Mouse (Mus musculus) neural tube, embryonic 12.5 days (tissue): ENCODE results near the gene Nrcam. TPM values are rescaled to one million over a fixed set of nuclear protein-coding genes. Genes with fewer than 3 reads are reported as not detected.
"Not testable (repeated sequence)": the region's sequence is repeated elsewhere in the genome, so short reads cannot be mapped to it uniquely, and the experiment has no call there.

Source experiments
- ATAC-seq: fragments of 200-750 bp; cut with Nextera tagmentation; 2 replicates; pipeline ENCODE4 v1.8.0; 2017; ENCODE audit warnings: low read depth, mild to moderate bottlenecking, moderate TSS enrichment, moderate library complexity; ENCODE audit not compliant: low FRiP score
- H3K27ac ChIP-seq: fragments of 300-500 bp; sonication (generic); 2 replicates; pipeline ENCODE4 v1.5.1; 2016
- H3K27me3 ChIP-seq: fragments of 300-500 bp; sonication (generic); replicated peaks from 2 replicates; pipeline ENCODE4 v1.6.1; 2016; ENCODE audit warnings: mild to moderate bottlenecking
- H3K36me3 ChIP-seq: fragments of 300-500 bp; sonication (generic); 2 replicates; pipeline ENCODE4 v1.6.1; 2016; ENCODE audit warnings: mild to moderate bottlenecking
- H3K4me1 ChIP-seq: fragments of 300-500 bp; sonication (generic); 2 replicates; pipeline ENCODE4 v1.6.1; 2016
- H3K4me2 ChIP-seq: fragments of 300-500 bp; sonication (generic); replicated peaks from 2 replicates; pipeline ENCODE4 v1.6.1; 2016; ENCODE audit warnings: mild to moderate bottlenecking
- H3K4me3 ChIP-seq: fragments of 300-500 bp; sonication (generic); 2 replicates; pipeline ENCODE4 v1.5.1; 2016
- H3K9ac ChIP-seq: fragments of 300-500 bp; sonication (generic); 2 replicates; pipeline ENCODE4 v1.6.1; 2016; ENCODE audit warnings: mild to moderate bottlenecking
- H3K9me3 ChIP-seq: fragments of 300-500 bp; sonication (generic); 2 replicates; pipeline ENCODE4 v1.6.1; 2016; ENCODE audit warnings: mild to moderate bottlenecking
- WGBS: fragments of 180-500 bp; shearing (Covaris S2); methylation state at CpG from one replicate; pipeline ENCODE4 v1.1.7; 2016; 5-methylcytosine and 5-hydroxymethylcytosine counted together
- polyA plus RNA-seq: library from polyadenylated mRNA; unstranded; fragments of >200 nt; fragmentation: Nextera tagmentation; extraction: Ambion mirVana; gene quantifications from 2 replicates; pipeline ENCODE4 v1.2.1, GENCODE M21; 2016

Nrcam gene
- 110 and 117 TPM in 2 replicates for polyA plus RNA-seq

GRCm38 (mm10) chr12:44328381-44329315 is at the start of gene Nrcam:
TSS of gene Nrcam (plus strand) at chr12:44328885.
- Histone ChIP-seq H3K9me3 (no peaks in the 10 kb centered on the region), H3K27me3 (no peaks in the 10 kb centered on the region), H3K36me3 (no peaks in the 10 kb centered on the region), H3K4me3 (peak within 1 kb of the TSS; percentile 72), H3K27ac (peak within 1 kb of the TSS; percentile 91), H3K9ac (peak within 1 kb of the TSS; percentile 82), H3K4me1 (peaks cover 31% of the 10 kb centered on the region), H3K4me2 (peak within 1 kb of the TSS; percentile 81)
- ATAC-seq, result peak; percentile 67
- 1% methylated on average over 73 of the region's 74 CpGs for WGBS

- H3K27ac ChIP-seq, H3K9me3 ChIP-seq, H3K4me1 ChIP-seq, H3K36me3 ChIP-seq, H3K4me3 ChIP-seq, H3K4me2 ChIP-seq, ATAC-seq, H3K9ac ChIP-seq, H3K27me3 ChIP-seq: not testable (repeated sequence)
- WGBS, result 90% methylated on average over 2 of the region's 2 CpGs
Observed at GRCm38 (mm10) chr12:44280147-44280546, 48.5 kb upstream of the Nrcam start.

- Histone ChIP-seq H3K4me3 (no peak overlapping the region), H3K36me3 (peaks cover 3% of the 10 kb centered on the region; the same call in 1 of the 2 replicates), H3K9me3 (no peaks in the 10 kb centered on the region), H3K4me2 (no peak overlapping the region), H3K9ac (no peak overlapping the region), H3K27me3 (no peaks in the 10 kb centered on the region), H3K27ac (no peak overlapping the region), H3K4me1 (no peaks in the 10 kb centered on the region)
- WGBS, result 90% methylated on average over 3 of the region's 3 CpGs
- no peak for ATAC-seq
Observed at GRCm38 (mm10) chr12:44281534-44281933, 47.2 kb upstream of the Nrcam start.

- ATAC-seq, result no peak
- 79% methylated on average over 9 of the region's 9 CpGs for WGBS
- no peaks in the 10 kb centered on the region for H3K4me1 ChIP-seq
- no peak overlapping the region for H3K4me2 ChIP-seq
- H3K9ac ChIP-seq, result no peak overlapping the region
- no peak overlapping the region for H3K4me3 ChIP-seq
- no peaks in the 10 kb centered on the region for H3K9me3 ChIP-seq
- no peaks in the 10 kb centered on the region for H3K27me3 ChIP-seq
- peaks cover 9% of the 10 kb centered on the region for H3K36me3 ChIP-seq
- H3K27ac ChIP-seq, result no peak overlapping the region
Observed at GRCm38 (mm10) chr12:44283378-44283777, 45.3 kb upstream of the Nrcam start.

GRCm38 (mm10) chr12:44286992-44287391 is 41.7 kb upstream of the Nrcam start:
- no peak for ATAC-seq

GRCm38 (mm10) chr12:44292281-44292680 is 36.4 kb upstream of the Nrcam start:
- Histone ChIP-seq H3K4me3 (no peak overlapping the region), H3K27me3 (no peaks in the 10 kb centered on the region), H3K9me3 (no peaks in the 10 kb centered on the region), H3K9ac (no peak overlapping the region), H3K4me1 (no peaks in the 10 kb centered on the region), H3K4me2 (no peak overlapping the region), H3K27ac (no peak overlapping the region), H3K36me3 (peaks cover 16% of the 10 kb centered on the region)
- ATAC-seq, result no peak

More at GRCm38 (mm10) chr12:44286992-44287391, 41.7 kb upstream of the Nrcam start:
- Histone ChIP-seq H3K9ac (no peak overlapping the region), H3K36me3 (peaks cover 17% of the 10 kb centered on the region), H3K4me1 (no peaks in the 10 kb centered on the region), H3K27me3 (no peaks in the 10 kb centered on the region), H3K4me2 (no peak overlapping the region), H3K27ac (no peak overlapping the region), H3K4me3 (no peak overlapping the region), H3K9me3 (no peaks in the 10 kb centered on the region)
- WGBS, result 88% methylated on average over 8 of the region's 8 CpGs

GRCm38 (mm10) chr12:44300793-44301192 is 27.9 kb upstream of the Nrcam start:
- Histone ChIP-seq H3K9me3 (no peaks in the 10 kb centered on the region), H3K36me3 (peaks cover 13% of the 10 kb centered on the region), H3K4me2 (no peak overlapping the region), H3K27ac (no peak overlapping the region), H3K9ac (no peak overlapping the region), H3K4me3 (no peak overlapping the region), H3K27me3 (no peaks in the 10 kb centered on the region), H3K4me1 (no peaks in the 10 kb centered on the region)
- no peak for ATAC-seq

GRCm38 (mm10) chr12:44304012-44304411 is 24.7 kb upstream of the Nrcam start:
- Histone ChIP-seq H3K27ac (no peak overlapping the region), H3K4me2 (no peak overlapping the region), H3K4me1 (no peaks in the 10 kb centered on the region), H3K36me3 (peaks cover 14% of the 10 kb centered on the region), H3K9me3 (no peaks in the 10 kb centered on the region), H3K4me3 (no peak overlapping the region), H3K27me3 (no peaks in the 10 kb centered on the region), H3K9ac (no peak overlapping the region)
- ATAC-seq, result no peak
- WGBS, result 100% methylated on average over 1 of the region's 1 CpGs

GRCm38 (mm10) chr12:44304869-44305268 is 23.8 kb upstream of the Nrcam start:
- Histone ChIP-seq H3K9me3 (no peaks in the 10 kb centered on the region), H3K4me2 (no peak overlapping the region), H3K36me3 (peaks cover 14% of the 10 kb centered on the region), H3K27ac (no peak overlapping the region), H3K9ac (no peak overlapping the region), H3K4me3 (no peak overlapping the region), H3K4me1 (no peaks in the 10 kb centered on the region), H3K27me3 (no peaks in the 10 kb centered on the region)
- 41% methylated on average over 5 of the region's 5 CpGs for WGBS
- ATAC-seq, result no peak

GRCm38 (mm10) chr12:44308221-44308620 is 20.5 kb upstream of the Nrcam start:
- H3K36me3 ChIP-seq, result peaks cover 14% of the 10 kb centered on the region
- H3K27me3 ChIP-seq, result no peaks in the 10 kb centered on the region
- no peak overlapping the region for H3K4me2 ChIP-seq
- H3K4me3 ChIP-seq, result no peak overlapping the region
- no peaks in the 10 kb centered on the region for H3K9me3 ChIP-seq
- H3K9ac ChIP-seq, result no peak overlapping the region
- WGBS, result 87% methylated on average over 3 of the region's 3 CpGs
- ATAC-seq, result no peak
- no peaks in the 10 kb centered on the region for H3K4me1 ChIP-seq
- H3K27ac ChIP-seq, result no peak overlapping the region

GRCm38 (mm10) chr12:44315212-44315611 is 13.5 kb upstream of the Nrcam start:
- Histone ChIP-seq H3K4me1 (no peaks in the 10 kb centered on the region), H3K4me2 (no peak overlapping the region), H3K4me3 (no peak overlapping the region), H3K27me3 (no peaks in the 10 kb centered on the region), H3K9me3 (no peaks in the 10 kb centered on the region), H3K36me3 (peaks cover 10% of the 10 kb centered on the region), H3K27ac (no peak overlapping the region), H3K9ac (no peak overlapping the region)
- no peak for ATAC-seq
- WGBS, result 98% methylated on average over 2 of the region's 2 CpGs

GRCm38 (mm10) chr12:44325091-44325490 is 3.6 kb upstream of the Nrcam start:
- ATAC-seq, result no peak
- Histone ChIP-seq H3K9ac (no peak overlapping the region), H3K36me3 (no peaks in the 10 kb centered on the region), H3K4me2 (no peak overlapping the region), H3K27me3 (no peaks in the 10 kb centered on the region), H3K4me1 (peaks cover 6% of the 10 kb centered on the region), H3K4me3 (no peak overlapping the region), H3K27ac (no peak overlapping the region), H3K9me3 (no peaks in the 10 kb centered on the region)

GRCm38 (mm10) chr12:44327452-44327851 is 1.2 kb upstream of the Nrcam start:
- Histone ChIP-seq H3K36me3 (no peaks in the 10 kb centered on the region), H3K4me2 (no peak overlapping the region), H3K27ac (no peak overlapping the region), H3K4me1 (peaks cover 28% of the 10 kb centered on the region), H3K4me3 (no peak overlapping the region), H3K9me3 (no peaks in the 10 kb centered on the region), H3K27me3 (no peaks in the 10 kb centered on the region), H3K9ac (no peak overlapping the region)
- 34% methylated on average over 6 of the region's 6 CpGs for WGBS
- ATAC-seq, result no peak
